Comparison of ENCODE assay signal across 23 mouse cellular contexts in genomic region chr7:82766623-82767022, GRCm38 (mm10).
DNase-seq lines count a peak whose midpoint lies in the region; ATAC-seq and TF ChIP-seq lines count a peak whose summit lies in the region.
"Had no signal": no experiment of that assay in that cellular context is flagged by ENCODE, and none has a peak within 500 bp of the region (broad histone marks: within the 10 kb centered on the region; RNA-seq: fewer than 3 reads in every experiment).

No protein-coding gene starts in this region.

- peaks cover 7% of the 10 kb centered on the region for H3K9me3 ChIP-seq in forebrain, embryonic 10.5 days
- H3K9me3 ChIP-seq in forebrain, embryonic 11.5 days (ENCODE audit: control insufficient read depth, low read length): peaks cover 4% of the 10 kb centered on the region; the same call in 1 of the 2 replicates
- no peaks in the 10 kb centered on the region for H3K9me3 ChIP-seq in ES-E14 (ENCODE audit: control insufficient read depth, insufficient read depth, low read depth, low read length)
- H3K9me3 ChIP-seq in embryonic facial prominence, embryonic 14.5 days (ENCODE audit: control insufficient read depth, low read length): no peaks in the 10 kb centered on the region
- H3K9me3 ChIP-seq: forebrain, embryonic 13.5 days; heart, embryonic 15.5 days; hindbrain, embryonic 13.5 days had no signal

- no peak overlapping the region for H3K9ac ChIP-seq in forebrain, embryonic 11.5 days (ENCODE audit: low read length)
- no peak overlapping the region for H3K9ac ChIP-seq in ES-E14 (ENCODE audit: insufficient read depth, low read depth, low read length, poor library complexity, severe bottlenecking)
- H3K9ac ChIP-seq in embryonic facial prominence, embryonic 14.5 days (ENCODE audit: low read depth, low read length): no peak overlapping the region
- H3K9ac ChIP-seq: forebrain, embryonic 13.5 days; forebrain, postnatal 0 days; heart, embryonic 15.5 days; hindbrain, embryonic 13.5 days had no signal

- H3K4me1 ChIP-seq in forebrain, embryonic 10.5 days: peaks cover 5% of the 10 kb centered on the region; the same call in 1 of the 2 replicates
- H3K4me1 ChIP-seq in forebrain, embryonic 11.5 days (replicated peaks; ENCODE audit: control insufficient read depth, insufficient read depth, low read length): no peaks in the 10 kb centered on the region
- H3K4me1 ChIP-seq in ES-E14 (ENCODE audit: control insufficient read depth in 2 of 2, insufficient read depth in 2 of 2, low read length in 2 of 2, poor library complexity in 1 of 2): peaks cover 1 to 12% of the 10 kb centered on the region in 2 experiments; a peak in 2 of 4 replicates
- H3K4me1 ChIP-seq in embryonic facial prominence, embryonic 14.5 days (ENCODE audit: control insufficient read depth, insufficient read depth, low read length): peaks cover 4% of the 10 kb centered on the region; the same call in 1 of the 2 replicates
- H3K4me1 ChIP-seq: forebrain, embryonic 13.5 days; heart, embryonic 15.5 days had no signal

- DNase-seq in forebrain, embryonic 10.5 days (ENCODE audit: extremely low spot score, low spot score): no peak
- no peak for DNase-seq in forebrain, embryonic 11.5 days (ENCODE audit: low spot score)
- DNase-seq in ES-E14 (ENCODE audit: low read depth, low spot score): no peak
- no peak for DNase-seq in embryonic facial prominence, embryonic 14.5 days (ENCODE audit: low spot score)
- DNase-seq in adrenal gland, adult (ENCODE audit: inconsistent age in 2 of 2, low spot score in 1 of 2): no peak
- no peak for DNase-seq in Muller cell, postnatal 12 days (ENCODE audit: inconsistent ontology term)
- no peak for DNase-seq in yolk sac, embryonic 10.5 days (ENCODE audit: low spot score)
- DNase-seq: adrenal gland, postnatal 14 days; B cell, adult 2 months; cerebellum, adult 18-20 months; cerebellum, adult 9-11 months; cerebellum, postnatal 36 days; forebrain, postnatal 0 days; gastrocnemius, postnatal 36 days; heart, adult 18-20 months; heart, postnatal 14 days; kidney, adult 11 months had no signal

- H3K4me2 ChIP-seq in forebrain, embryonic 11.5 days (ENCODE audit: low read depth, low read length, severe bottlenecking): no peak overlapping the region
- H3K4me2 ChIP-seq in embryonic facial prominence, embryonic 14.5 days (ENCODE audit: low read depth, low read length): no peak overlapping the region
- H3K4me2 ChIP-seq: forebrain, embryonic 13.5 days; heart, embryonic 11.5 days; heart, embryonic 15.5 days; hindbrain, embryonic 13.5 days had no signal

- no peak for ATAC-seq in forebrain, embryonic 11.5 days (replicated peaks; ENCODE audit: low FRiP score)
- peak; percentile 41; the same call in 1 of the 2 replicates for ATAC-seq in embryonic facial prominence, embryonic 14.5 days (ENCODE audit: low read depth)
- ATAC-seq: CD4-positive, CD25-positive, alpha-beta regulatory T cell, adult 4 months; forebrain, embryonic 13.5 days; forebrain, postnatal 0 days; hindbrain, postnatal 0 days had no signal

- WGBS in forebrain, embryonic 10.5 days: 84% methylated on average over 6 of the region's 6 CpGs
- 84% methylated on average over 6 of the region's 6 CpGs for WGBS in forebrain, embryonic 11.5 days
- 73% methylated on average over 6 of the region's 6 CpGs for WGBS in embryonic facial prominence, embryonic 14.5 days

- in situ Hi-C loops in ES-E14 (cut with MboI; ENCODE audit: low sequenced_read_pairs in 2 of 2, unreplicated experiment in 2 of 2): no loop called here

- 0 out of 2 replicates have a peak overlapping the region, but pooled peaks have one; percentile 4 for H3K27ac ChIP-seq in forebrain, embryonic 10.5 days
- no peak overlapping the region for H3K27ac ChIP-seq in forebrain, embryonic 11.5 days (ENCODE audit: low read depth, low read length)
- peak overlapping the region; percentile 44; the same call in 1 of the 2 replicates for H3K27ac ChIP-seq in ES-E14 (ENCODE audit: insufficient read depth, low read depth, low read length, poor library complexity, severe bottlenecking)
- no peak overlapping the region for H3K27ac ChIP-seq in embryonic facial prominence, embryonic 14.5 days (replicated peaks; ENCODE audit: low read depth, low read length)
- H3K27ac ChIP-seq: forebrain, embryonic 13.5 days; heart, embryonic 15.5 days; hindbrain, embryonic 13.5 days; hindbrain, postnatal 0 days had no signal

- no peak overlapping the region for H3K4me3 ChIP-seq in forebrain, embryonic 10.5 days
- H3K4me3 ChIP-seq in forebrain, embryonic 11.5 days (ENCODE audit: low read depth, low read length): no peak overlapping the region
- no peak overlapping the region for H3K4me3 ChIP-seq in ES-E14 (ENCODE audit: insufficient read depth in 1 of 2, low read depth in 1 of 2, low read length in 2 of 2, poor library complexity in 1 of 2, severe bottlenecking in 1 of 2)
- no peak overlapping the region for H3K4me3 ChIP-seq in embryonic facial prominence, embryonic 14.5 days (ENCODE audit: low read depth, low read length)
- H3K4me3 ChIP-seq: forebrain, embryonic 13.5 days; heart, embryonic 15.5 days; hindbrain, embryonic 13.5 days had no signal

- H3K36me3 ChIP-seq in forebrain, embryonic 10.5 days (replicated peaks): peaks cover 28% of the 10 kb centered on the region
- H3K36me3 ChIP-seq in forebrain, embryonic 11.5 days (ENCODE audit: control insufficient read depth, insufficient read depth, low read length): peaks cover 2% of the 10 kb centered on the region; the same call in 1 of the 2 replicates
- H3K36me3 ChIP-seq in ES-E14 (ENCODE audit: control insufficient read depth, insufficient read depth, low read length, poor library complexity, severe bottlenecking): peaks cover 8% of the 10 kb centered on the region
- H3K36me3 ChIP-seq in embryonic facial prominence, embryonic 14.5 days (ENCODE audit: control insufficient read depth, insufficient read depth, low read length): peaks cover 10% of the 10 kb centered on the region
- H3K36me3 ChIP-seq: heart, embryonic 15.5 days had no signal

- H3K27me3 ChIP-seq in forebrain, embryonic 10.5 days (ENCODE audit: poor library complexity, severe bottlenecking): no peaks in the 10 kb centered on the region
- no peaks in the 10 kb centered on the region for H3K27me3 ChIP-seq in forebrain, embryonic 11.5 days (ENCODE audit: control insufficient read depth, insufficient read depth, low read length)
- no peaks in the 10 kb centered on the region for H3K27me3 ChIP-seq in embryonic facial prominence, embryonic 14.5 days (replicated peaks; ENCODE audit: control insufficient read depth, insufficient read depth, low read length)
- H3K27me3 ChIP-seq: forebrain, embryonic 13.5 days; heart, embryonic 15.5 days; hindbrain, embryonic 13.5 days had no signal

TF ChIP-seq in ES-E14, 5 proteins besides CTCF, POLR2A, EP300 and RAD21:
- TF ChIP-seq ZNF384 (IDR thresholded peaks at IDR 0.05; ENCODE audit: low read depth, low read length) (no peak), HCFC1 (IDR thresholded peaks at IDR 0.05; ENCODE audit: borderline replicate concordance, insufficient read depth, low read length) (no peak), CHD2 (IDR thresholded peaks at IDR 0.05; ENCODE audit: low read depth, low read length) (no peak), ZC3H11A (IDR thresholded peaks at IDR 0.05; ENCODE audit: borderline replicate concordance, low read depth, low read length) (no peak), MAFK (IDR thresholded peaks at IDR 0.05; ENCODE audit: insufficient read depth, low read depth, low read length) (no peak)

Comparison
In these comparisons a context has a peak if more than half of its experiments do, and no peak if none do; other contexts are left out.
1. H3K27ac ChIP-seq: peak in forebrain, embryonic 10.5 days (single experiment) and ES-E14 (single experiment); none in forebrain, embryonic 11.5 days (single experiment) and embryonic facial prominence, embryonic 14.5 days (single experiment).